Mouse (Mus musculus): ENCODE measurements around the gene Papss1. TPM values are rescaled to one million over a fixed set of nuclear protein-coding genes. Genes with fewer than 3 reads are reported as not detected.

Gene Papss1
- 18.3 TPM for polyA plus RNA-seq (2017; shearing (Covaris generic))

DNA sequence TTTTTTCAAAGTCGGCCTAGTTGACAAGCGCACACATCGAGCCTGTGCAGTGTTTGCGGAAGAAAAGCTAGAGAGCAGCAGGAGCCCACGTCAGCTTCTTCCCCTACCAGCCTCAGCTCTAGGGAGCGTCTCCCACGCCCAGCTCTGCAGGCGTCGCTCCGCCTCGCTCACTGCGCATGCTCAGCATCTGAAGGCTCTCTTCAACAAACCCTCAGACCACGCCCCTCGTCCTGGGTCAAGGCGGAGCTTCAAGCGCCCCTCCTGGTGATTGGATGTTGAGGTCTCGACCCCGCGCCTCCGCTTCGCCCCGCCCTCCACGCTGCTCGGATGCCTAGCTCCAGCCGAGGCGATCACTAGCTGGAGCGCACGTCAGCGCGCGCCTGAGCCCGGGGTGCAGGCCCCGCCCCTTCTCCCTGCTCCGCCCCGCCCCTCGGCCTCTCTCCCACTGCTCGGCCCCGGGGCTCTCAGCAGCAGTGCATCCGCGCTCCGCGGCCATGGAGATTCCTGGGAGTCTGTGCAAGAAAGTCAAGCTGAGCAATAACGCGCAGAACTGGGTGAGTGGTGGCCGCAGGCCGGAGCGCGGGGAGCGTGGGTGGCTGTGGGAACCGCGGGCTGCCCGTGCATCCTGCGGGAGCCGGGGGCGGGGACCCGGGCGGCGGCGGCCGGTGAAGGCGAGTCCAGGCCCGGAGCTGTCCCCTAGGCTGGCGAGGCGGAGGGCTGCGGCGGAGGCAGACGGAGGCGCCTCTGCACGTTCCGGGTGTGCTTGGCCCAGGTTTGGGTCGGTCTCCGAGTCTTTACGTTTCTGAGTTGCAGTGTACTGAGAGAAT lies at the start of gene Papss1:
TSS of gene Papss1 (plus strand) at position 339 of the 827 bp plus-strand sequence.

Other genes with a start within 250 kb of the Papss1 start
- gene Sgms2, start 73.4 kb upstream of the Papss1 start, polyA plus RNA-seq (2017; shearing (Covaris generic)) = 0.09 TPM

All from effector memory CD4-positive, alpha-beta T cell, adult 5 months (primary cell).